Mouse (Mus musculus) ovary, adult 18-20 months (tissue): ENCODE data around the gene Cdc27.
"Not testable (repeated sequence)": the region's sequence is repeated elsewhere in the genome, so short reads cannot be mapped to it uniquely, and the experiment has no call there.

ENCODE experiments used
- DNase-seq: peaks from one replicate; pipeline ENCODE4 v3.0.0; 2022; ENCODE audit warnings: low spot score, mixed read lengths

The Cdc27 gene

DNA sequence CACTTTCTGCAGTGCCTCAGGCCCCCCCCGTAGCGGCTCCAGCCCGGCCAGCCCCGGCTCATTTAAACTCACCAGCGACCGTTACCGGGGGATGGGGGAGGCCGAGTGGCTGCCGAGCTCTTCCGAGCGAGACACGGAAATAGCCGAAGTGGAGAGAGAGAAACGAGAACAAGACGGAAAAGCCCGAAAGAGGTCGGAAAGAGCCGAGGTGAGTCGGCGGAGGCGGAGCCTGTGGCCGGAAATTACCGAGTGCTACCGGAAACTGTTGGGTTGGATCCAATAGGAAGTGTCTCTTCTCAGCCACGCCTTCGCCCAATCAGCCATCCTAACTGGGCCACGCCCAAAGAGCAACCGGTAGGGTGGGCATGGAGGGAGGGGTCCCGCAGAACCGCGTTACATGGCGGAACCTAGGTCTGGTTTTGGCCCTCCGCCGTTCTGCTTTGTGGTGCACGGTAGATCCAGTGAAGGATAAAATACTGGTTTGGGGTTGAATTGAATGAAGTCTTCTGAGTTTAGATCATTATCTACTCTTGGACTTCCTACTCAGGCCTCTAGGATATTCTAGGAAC is at the start of gene Cdc27, which contains the start of gene Myl4:
TSS of gene Cdc27 (minus strand) at position 215 of the 569 bp plus-strand sequence.
TSS of gene Myl4 (plus strand) at position 258 of the 569 bp plus-strand sequence.
- peak; percentile 94 for DNase-seq

DNA sequence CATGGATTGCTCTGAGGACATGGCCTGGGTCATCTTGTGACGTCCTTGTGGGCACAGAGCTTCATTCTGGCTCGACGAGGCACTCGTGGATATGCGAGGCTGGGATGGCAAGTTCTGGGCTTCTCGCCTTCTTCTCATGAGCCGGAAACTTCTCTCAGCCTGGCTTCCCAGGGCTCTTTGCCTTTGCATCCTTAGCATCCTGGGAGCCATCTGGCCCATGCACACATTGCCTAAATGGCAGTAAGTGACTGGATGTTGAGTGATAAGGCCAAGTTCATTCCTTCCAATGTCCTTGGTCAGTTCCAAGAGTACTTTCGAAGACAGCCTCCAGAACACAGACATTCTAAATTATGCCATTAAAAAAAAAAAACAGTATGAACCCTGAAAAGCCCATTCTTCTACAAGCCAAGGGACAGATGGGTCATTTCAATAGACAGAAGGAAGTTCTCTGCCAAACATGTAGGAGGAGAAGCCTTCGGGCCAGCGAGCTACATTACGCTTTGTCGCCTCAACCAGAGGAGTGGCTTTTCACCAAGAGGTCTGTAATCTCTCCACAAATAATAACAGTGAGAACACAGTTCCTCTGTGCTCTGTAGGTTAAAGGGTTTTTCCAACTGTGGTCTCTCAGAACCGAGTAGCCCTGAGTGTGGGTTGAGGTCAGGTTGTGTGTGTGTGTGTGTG is 49.0 kb upstream of the Cdc27 start:
- DNase-seq: no peak

DNA sequence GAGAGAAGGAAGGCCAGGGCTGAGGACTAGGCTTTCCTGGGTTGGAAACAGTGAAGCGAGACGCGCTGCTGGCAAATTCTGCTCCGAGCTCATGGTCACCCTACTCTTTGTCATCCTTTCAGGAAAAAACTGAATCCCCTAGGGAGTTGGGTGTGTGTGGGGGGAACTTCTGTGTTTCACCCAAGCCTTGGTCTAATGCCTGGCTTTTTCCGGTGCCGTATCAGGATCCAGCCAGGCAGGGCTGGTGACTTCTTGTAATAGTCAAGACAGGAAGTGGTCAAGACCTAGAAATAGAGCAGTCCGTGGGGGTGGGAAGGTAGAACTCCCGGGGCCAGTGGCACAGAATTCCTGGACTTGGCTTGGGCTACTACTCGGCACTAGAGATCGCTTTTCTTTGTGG is 45.9 kb upstream of the Cdc27 start:
- no peak for DNase-seq

DNA sequence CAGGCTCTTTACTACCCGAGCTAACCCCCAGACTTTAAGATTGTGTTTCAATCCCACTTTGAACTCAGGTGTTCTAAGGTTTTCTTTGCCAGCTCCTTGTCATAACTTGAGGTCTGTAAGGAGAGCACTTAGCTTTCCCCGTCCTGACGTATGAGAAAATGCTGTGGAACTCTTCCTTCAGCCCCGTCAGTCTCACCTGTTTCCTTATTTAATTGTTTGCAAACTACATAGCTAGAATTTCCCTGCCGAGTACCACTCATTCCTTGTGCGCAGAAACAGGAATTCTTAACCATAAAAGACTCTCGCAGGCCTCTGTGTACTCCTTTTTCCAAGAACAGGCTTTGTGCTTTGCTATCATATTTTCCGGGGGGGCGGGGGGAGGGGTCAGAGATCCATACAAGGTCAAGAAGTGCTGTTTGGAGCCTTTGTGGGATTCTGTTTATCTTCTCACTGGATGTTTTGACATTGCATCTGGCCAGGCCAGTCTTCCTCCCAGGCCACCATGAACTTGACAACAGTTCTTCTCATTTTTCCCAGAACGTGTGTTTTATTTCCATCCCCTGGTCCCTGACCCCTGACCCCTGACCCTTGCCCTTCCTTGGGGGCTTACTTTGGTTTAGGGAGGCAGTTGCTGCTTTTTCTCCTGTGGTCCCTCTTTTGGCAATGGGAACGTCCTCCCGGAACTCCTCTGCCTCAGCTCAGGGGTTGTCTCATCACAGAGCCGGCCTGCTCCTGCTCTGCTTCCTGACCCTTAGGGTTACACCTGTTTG is 41.8 kb upstream of the Cdc27 start:
- peak; percentile 66 for DNase-seq

DNA sequence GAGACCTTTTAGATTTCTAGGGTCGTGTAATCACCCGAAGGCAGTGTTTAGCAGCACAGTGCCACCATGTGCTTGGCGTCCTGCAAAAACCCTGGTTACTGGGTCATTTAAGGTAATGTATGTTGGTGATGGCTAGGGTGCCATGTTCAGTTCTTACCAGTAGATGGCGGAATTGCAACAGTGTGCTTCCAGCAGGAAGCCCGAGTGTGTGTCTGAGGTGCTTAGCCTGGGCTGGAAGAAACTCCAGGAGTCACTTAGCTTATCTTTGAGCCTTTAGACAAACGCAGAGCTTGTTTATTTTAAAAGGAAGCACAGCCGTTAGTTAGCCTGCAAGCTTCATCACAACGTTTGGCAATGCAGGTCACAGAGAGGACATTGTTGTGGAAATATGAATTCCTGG is 39.7 kb upstream of the Cdc27 start:
- peak; percentile 72 for DNase-seq

DNA sequence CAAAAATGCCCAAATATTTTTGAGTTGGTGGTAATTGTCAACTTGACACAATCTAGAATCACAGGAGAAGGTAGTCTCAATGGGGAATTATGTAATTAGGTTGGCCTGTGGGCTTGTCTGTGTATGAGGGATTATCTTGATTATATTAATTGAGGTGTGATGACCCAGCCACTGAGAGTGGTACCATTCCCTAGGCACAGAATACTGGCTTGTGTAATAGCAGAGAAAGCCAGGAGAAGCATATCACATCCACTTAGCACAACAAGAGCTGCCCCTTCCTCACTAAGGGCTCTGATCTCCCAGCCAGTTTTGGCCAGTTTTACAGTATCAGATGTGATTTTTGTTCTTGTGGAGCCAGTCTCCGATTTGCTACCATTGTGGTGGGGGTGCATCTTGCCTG is 39.1 kb upstream of the Cdc27 start:
- no peak for DNase-seq

DNA sequence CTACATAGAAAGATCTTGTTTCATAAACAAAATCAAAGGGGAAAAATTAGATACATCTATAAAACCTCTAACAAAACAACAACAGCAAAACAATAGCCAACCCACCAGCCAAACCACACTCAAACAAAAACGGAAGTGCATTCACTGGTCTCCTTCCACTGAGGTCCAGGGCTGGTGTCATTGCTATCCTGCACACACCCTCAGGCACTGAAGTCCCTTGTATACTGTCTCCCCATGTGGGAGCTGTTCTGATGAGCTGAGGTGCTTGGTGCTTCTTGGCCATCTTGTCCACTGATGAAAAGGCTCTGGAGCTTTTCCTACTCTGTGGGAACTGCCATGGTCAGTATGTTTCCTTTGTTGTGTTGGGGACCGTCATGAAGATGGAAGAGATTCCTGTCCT is 38.1 kb upstream of the Cdc27 start:
- no peak for DNase-seq

DNA sequence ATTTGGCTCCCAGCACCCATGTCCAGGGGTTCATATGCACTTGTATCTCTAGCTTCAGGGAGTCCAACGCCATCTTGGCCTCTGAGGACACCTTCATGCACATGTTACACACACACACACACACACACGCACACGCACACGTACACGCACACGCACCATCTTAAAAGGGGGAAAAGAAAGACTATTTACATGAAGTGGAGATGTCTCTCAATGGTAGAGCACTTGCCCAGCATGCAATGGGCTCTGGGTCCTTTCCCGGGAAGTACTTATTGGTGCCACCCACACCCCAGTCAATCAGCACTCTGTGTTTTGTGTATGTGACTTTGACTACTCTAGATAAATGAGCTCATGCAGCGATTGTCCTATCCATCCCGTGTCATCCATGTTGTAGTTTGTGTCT is 37.5 kb upstream of the Cdc27 start:
- no peak for DNase-seq

DNA sequence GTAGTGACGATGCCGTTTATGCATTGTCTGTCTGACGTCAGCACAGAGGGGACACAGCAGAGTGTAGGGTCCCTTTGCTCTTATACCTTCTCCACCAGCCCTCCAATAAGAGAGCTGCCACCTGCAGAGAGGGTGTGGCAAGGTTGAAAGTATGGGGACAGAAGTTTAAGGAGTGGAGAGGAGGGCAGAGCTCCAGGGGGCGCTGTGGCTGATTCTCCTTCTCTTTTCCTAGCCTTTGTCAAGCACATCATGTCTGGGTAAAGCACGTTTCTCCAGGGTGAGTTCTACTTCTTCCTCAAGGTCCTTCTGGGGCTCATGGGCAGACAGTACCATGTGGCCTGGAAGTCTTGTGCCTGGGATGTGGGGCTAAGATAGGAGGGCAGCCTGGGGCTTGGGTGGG is 35.1 kb upstream of the Cdc27 start:
- no peak for DNase-seq

DNA sequence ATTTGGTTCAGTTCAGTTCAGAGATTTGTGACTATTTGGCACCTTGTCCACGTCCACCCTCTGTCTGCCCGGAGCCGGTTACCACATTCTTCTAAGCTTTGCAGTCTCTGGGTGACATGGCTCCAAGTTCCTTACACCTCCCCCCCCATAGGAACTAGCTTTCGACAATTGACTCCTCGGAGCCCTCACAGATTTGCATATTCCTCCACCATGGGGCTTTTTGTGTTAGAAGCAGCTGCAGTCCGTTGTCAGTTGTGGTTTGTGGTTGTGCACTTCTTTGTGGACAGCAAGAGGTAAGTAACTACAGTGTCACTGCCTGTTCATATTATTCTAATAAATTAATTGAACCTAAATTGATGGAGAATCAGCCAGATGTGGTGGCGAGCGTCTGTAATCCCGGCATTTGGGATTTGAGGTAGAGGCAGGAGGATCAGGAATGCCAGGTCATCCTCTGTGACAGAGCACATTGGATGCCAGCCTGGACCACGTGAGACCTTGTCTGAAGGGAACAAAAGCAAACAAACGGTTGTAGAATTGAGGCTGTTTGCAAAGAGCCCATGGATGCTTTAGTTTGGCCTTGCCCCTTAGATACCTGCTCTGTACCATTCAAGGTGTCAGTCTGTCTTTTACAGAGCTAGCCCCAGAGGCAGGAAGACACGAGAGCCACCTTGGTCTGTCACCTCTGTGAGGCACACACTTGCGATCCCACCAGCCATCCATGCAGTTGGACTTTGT is 32.4 kb upstream of the Cdc27 start:
- no peak for DNase-seq

DNA sequence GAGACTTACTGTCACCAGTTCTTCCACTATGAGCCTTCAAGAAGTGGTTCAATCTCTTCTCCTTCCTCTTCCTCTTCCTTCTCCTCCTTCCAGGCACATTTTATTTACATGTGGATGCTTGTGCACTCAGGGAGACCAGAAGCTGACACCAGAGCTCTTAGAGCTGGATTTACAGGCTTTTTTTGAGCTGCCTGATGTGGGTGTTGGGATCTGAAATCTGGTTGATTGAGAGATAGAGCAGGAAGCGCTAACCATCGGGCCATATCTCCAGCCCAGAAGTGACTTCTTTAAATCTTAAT is 31.8 kb upstream of the Cdc27 start:
- DNase-seq: no peak

DNA sequence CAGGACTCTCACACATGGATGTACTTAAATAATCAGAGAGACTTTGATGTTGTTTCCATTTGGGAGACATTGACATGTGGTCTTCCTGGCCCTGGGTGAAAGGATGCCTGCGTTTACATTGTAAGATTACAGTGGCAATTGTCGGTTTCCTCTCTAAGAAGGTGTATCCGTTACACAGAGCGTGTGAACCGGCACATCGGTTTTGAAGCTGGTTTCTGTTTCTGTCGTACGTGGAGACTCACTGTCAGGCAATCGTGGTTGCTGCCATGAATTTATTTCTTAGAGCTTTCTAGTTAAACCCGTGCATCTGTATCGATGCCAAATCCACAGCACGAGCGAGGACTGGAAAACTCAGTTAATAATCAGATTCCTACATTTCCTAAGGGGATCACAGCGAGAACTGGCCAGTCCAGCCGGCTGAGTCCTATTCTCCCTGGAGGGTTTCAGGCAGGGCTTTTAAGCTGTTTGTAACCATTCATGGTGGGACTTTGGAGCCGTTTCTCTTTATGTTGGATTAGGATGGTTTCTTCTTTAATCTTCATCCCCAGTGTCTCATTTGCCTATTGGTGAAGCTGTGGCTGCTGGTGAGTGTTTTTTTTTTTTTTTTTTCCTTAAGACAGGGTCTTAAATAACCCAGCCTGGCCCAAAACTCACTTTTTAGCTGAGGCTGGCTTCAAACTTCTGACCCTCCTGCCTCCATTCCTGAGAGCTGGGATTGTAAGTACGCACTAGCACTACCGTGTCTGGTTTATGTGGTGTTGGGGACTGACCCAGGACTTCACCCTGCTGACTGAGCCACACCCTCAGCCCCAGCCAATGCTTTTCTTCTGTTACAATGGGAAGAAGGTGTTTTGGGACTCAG is 31.3 kb upstream of the Cdc27 start:
- DNase-seq: no peak

DNA sequence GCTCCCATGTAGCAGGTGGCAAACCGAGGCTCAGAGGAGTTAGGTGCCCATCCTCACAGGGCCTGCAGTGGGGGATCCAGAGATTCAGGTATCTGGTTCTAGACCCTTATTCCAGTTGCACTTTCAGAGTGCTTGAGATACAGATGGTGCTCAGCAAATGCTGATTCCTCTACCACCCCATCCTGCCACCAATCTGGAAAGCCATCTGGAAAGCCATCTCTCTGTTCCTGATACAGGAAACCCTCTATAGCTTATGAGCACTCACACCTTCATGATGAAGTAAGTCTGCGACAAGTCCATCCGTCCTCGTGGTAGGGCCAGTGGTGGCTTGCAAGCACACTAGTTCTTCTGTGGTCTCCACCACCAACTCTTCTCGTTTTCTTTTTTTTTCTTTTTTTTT is 30.2 kb upstream of the Cdc27 start:
- DNase-seq: no peak

DNA sequence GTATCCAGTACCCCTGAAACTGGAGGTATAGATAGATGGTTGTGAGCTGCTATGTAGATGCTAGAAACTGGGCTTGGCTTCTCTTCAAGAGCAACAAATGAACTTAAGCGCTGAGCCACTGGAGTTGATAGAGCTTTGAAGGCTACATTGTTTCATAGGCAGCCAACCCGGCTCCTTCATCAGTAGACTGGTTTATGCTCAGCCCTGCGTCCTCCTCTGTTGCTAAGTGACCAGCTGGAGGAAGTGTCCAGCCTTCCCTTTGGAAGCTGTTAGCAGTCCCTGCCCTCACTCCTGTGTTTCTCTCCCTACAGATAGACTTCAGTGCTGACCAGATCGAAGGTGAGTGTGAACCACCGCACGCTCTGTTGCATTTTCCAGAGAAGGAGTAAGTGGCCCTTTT is 29.7 kb upstream of the Cdc27 start:
- no peak for DNase-seq

DNA sequence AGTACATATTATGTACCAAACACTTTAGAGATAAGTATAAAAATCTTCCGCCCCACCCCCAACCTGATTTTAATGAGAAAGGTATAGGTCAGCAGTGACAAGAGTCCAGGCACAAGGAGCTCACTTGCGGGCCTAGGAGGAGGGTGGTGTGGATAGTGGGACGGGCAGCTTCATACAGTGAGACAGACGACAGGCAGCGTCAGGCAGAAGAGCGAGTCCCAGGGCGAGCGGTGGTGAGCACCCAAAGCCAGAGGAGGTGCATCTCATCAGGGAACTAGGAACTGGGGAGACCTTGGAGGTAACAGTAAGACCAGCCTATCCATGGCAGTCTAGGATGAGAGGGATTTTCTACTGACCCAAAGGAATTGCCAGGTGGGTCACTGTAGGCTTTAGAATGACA is 29.2 kb upstream of the Cdc27 start:
- DNase-seq: no peak

DNA sequence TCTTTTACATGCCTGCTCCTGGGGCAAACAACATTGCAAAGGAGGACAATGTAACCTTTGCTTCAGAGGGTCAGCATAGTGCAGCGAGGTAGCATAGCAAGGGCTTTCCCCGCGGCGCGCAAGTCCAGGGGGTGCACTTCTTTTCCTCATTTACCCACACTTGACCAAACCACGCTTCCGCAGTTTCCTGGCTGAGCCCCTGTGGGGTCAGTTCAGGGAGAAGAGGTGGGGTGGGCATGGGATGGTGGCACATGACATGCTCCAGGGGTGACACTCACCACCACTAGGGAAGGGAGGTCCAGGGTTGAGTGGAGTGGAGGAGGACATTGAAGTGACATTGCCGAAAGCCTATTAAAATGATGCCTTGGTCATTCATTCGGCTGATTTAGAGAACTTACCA is 28.7 kb upstream of the Cdc27 start:
- DNase-seq: no peak

DNA sequence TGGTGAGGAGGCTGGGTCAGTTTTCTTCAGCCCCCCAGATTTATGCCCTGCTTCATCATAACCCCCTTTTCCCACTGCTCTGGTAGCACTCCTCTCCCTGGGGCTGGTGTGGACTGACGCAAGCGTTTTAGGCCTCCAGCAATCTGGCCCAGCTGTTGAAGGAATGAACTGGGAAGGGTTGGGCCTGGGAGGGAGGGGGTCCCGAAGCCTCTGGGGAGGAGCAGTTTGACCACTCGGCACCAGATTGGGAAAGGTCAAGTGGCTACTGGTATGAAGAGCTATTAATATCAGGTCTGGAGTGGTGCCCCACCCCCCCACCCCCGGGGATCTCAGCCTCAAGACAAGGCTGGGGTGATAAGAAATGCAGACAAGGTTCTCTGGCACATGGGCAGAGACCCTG is 27.7 kb upstream of the Cdc27 start:
- DNase-seq: no peak

DNA sequence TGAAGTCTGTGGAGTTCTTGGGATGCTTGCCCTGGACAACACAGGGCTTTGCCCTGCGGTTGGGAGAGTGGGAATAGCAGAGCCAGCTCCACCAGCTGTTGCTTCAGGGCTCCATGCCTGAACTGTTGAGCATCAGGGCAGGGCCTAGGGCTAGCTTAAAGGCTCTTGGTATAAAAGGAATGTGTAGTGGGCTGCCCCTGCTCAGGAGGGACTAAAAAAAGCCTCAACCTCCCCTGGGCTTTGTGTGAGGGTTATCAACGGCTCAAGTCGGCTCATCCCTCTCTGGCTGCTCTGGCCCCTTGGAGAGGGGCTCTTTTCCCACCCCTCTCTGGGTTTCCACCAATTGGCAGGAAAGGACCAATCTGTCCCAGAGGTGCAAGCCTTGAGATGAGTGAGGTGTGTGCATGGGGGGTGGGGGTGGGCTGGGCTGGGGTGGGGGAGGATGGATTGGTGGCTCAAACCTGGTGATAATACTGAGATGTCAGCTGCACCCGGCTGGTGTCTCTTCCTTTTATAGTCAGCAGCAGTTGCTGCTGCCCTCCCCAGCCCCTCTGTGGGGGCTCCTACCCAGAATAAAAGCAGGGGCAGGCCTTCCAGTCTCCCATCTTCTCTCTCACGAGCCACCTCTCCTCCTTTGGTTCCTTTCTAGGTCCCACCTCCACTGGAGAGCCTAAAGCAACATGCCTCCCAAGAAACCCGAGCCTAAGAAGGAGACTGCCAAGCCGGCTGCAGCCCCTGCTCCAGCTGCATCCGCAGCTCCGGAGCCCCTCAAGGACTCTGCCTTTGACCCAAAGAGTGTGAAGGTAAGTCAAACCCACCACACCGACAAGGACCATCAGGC is 26.6 kb upstream of the Cdc27 start:
- no peak for DNase-seq

DNA sequence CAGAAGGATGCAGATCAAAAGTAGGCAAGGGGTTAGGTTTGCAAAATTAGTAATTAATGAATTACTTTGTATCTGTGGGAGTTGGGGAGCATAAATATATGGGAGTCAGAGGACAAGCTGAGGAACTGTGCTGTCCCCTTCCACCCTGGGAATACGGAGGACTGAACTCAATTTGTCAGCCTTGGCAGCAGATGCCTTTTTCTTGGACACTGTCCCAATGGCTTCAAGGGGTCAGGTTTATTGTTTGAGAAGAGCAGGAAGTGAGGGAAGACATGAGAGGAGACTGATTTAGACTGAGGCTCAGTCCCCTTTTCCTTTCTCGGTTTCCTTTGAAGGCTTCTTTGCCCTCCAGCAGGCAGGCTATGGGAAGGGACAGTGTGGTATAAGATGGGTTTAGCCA is 22.1 kb upstream of the Cdc27 start:
- DNase-seq: no peak

DNA sequence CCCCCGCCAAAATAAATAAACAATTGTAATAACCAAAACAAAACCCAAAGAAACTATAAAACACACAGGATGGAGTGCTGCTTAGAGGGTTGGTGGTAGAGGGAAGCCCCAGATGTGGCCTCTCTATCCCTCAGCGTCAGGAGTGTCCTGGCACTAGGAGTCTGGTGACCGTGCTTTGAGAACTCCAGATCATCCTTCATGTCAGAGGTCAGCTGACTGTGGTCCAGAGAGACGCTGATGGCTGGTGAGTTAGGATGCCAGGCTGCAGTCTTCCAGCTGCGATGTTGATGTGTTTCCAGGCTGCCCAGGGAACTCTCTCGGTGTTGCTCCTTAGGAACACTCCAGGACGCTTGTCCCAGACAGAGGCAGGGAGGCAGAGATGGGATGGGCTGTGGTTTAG is 21.7 kb upstream of the Cdc27 start:
- no peak for DNase-seq

DNA sequence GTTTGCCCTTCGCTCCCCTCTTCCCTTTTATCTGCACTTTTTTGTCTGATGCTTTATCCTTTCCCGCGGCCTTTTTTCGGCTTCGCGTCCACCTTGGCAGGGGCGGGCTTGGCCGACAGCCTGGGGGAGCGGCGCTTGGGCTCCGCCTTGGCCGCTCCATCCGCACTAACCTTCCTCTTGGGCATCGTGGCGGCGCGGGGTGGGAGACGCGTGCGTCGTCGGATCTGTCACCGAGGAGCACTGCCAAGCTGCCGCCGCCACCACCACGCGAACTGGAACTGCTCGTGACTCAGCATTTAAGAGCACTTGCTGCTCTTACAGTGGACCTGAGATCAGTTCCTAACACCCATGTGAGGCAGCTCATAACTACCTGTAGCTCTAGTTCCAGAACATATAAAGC is 21.0 kb upstream of the Cdc27 start:
- DNase-seq: not testable (repeated sequence)
